Mouse (Mus musculus): ENCODE data around the gene F830045P16Rik. TPM values are rescaled to one million over a fixed set of nuclear protein-coding genes. Genes with fewer than 3 reads are reported as not detected.

F830045P16Rik gene
- not detected for polyA plus RNA-seq (2015; fragmentation: Illumina TruSeq; extraction: RNeasy Lipid Tissue Mini Kit (QIAGEN cat#74804); ENCODE audit: low read depth, low replicate concordance)

DNA sequence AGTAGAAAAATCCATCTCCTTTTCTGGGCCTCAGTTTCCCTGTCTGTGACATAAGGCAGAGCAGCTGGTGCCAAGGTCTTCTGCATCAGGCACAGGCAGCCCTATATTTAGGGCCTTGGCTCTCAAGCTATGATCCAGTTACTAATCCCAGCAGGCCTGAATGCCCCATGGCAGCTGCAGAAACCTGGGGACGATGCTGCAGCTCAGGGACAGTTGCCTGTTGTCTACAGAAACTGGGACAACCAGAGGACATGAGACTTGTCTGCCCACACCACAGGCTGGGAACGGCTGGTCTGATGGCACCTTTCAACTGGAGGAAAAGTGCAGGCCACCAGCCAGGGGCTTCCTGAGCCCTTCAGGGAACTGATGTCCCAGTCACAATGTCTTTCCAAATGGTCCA is at the start of gene F830045P16Rik:
Gene F830045P16Rik (minus strand): TSS at position 226 of the 400 bp plus-strand sequence.

Other genes starting within 250 kb of the F830045P16Rik start
- gene Ckap2l, start 239.4 kb downstream of the F830045P16Rik start, polyA plus RNA-seq (2015; fragmentation: Illumina TruSeq; extraction: RNeasy Lipid Tissue Mini Kit (QIAGEN cat#74804); ENCODE audit: low read depth, low replicate concordance) = 0.54 TPM
- 0.74 TPM for gene Il1a, start 226.6 kb downstream of the F830045P16Rik start, polyA plus RNA-seq (2015; fragmentation: Illumina TruSeq; extraction: RNeasy Lipid Tissue Mini Kit (QIAGEN cat#74804); ENCODE audit: low read depth, low replicate concordance)
- gene Il1b, start 165.5 kb downstream of the F830045P16Rik start, polyA plus RNA-seq (2015; fragmentation: Illumina TruSeq; extraction: RNeasy Lipid Tissue Mini Kit (QIAGEN cat#74804); ENCODE audit: low read depth, low replicate concordance) = 0.46 TPM
- gene Sirpa, start 56.2 kb upstream of the F830045P16Rik start, polyA plus RNA-seq (2015; fragmentation: Illumina TruSeq; extraction: RNeasy Lipid Tissue Mini Kit (QIAGEN cat#74804); ENCODE audit: low read depth, low replicate concordance) = 277 TPM
- gene Pdyn, start 163.2 kb upstream of the F830045P16Rik start, polyA plus RNA-seq (2015; fragmentation: Illumina TruSeq; extraction: RNeasy Lipid Tissue Mini Kit (QIAGEN cat#74804); ENCODE audit: low read depth, low replicate concordance) = 33.9 TPM

Data from brain, adult 10 weeks (tissue).